Mouse (Mus musculus) forebrain, embryonic 16.5 days (tissue): ENCODE data around the gene Tubgcp5. TPM values are rescaled to one million over a fixed set of nuclear protein-coding genes. Genes with fewer than 3 reads are reported as not detected.

Source experiments
- ATAC-seq: fragments of 200-750 bp; cut with Nextera tagmentation; 2 replicates; pipeline ENCODE4 v1.8.0; 2017; ENCODE audit warnings: mild to moderate bottlenecking, moderate library complexity
- H3K27ac ChIP-seq: fragments of 300-500 bp; sonication (generic); 2 replicates; pipeline ENCODE4 v1.5.1; 2014; ENCODE audit warnings: low read length, control low read depth
- H3K27me3 ChIP-seq: fragments of 300-500 bp; sonication (generic); replicated peaks from 2 replicates; pipeline ENCODE4 v1.6.1; 2014; ENCODE audit warnings: low read length; ENCODE audit not compliant: control insufficient read depth, insufficient read depth
- H3K36me3 ChIP-seq: fragments of 300-500 bp; sonication (generic); 2 replicates; pipeline ENCODE4 v1.6.1; 2014; ENCODE audit not compliant: control insufficient read depth, insufficient read depth
- H3K4me1 ChIP-seq: fragments of 300-500 bp; sonication (generic); replicated peaks from 2 replicates; pipeline ENCODE4 v1.6.1; 2014; ENCODE audit warnings: low read length; ENCODE audit not compliant: control insufficient read depth, insufficient read depth
- H3K4me2 ChIP-seq: fragments of 300-500 bp; sonication (generic); 2 replicates; pipeline ENCODE4 v1.6.1; 2014; ENCODE audit warnings: mild to moderate bottlenecking, low read length, control low read depth
- H3K4me3 ChIP-seq: fragments of 300-500 bp; sonication (generic); replicated peaks from 2 replicates; pipeline ENCODE4 v1.5.1; 2014; ENCODE audit warnings: mild to moderate bottlenecking, low read length, control low read depth
- H3K9ac ChIP-seq: fragments of 300-500 bp; sonication (generic); replicated peaks from 2 replicates; pipeline ENCODE4 v1.6.1; 2014; ENCODE audit warnings: low read depth, low read length, control low read depth
- H3K9me3 ChIP-seq: fragments of 300-500 bp; sonication (generic); 2 replicates; pipeline ENCODE4 v1.6.1; 2016; ENCODE audit warnings: low read length; ENCODE audit not compliant: control insufficient read depth
- WGBS: fragments of 180-500 bp; shearing (Covaris S2); extraction: QIAGEN DNeasy Blood & Tissue Kit; methylation state at CpG from one replicate; pipeline ENCODE4 v1.1.7; 2014; 5-methylcytosine and 5-hydroxymethylcytosine counted together
- polyA plus RNA-seq: library from polyadenylated mRNA; unstranded; fragments of >200 nt; fragmentation: Nextera tagmentation; extraction: Ambion mirVana; gene quantifications from 2 replicates; pipeline ENCODE4 v1.2.1, GENCODE M21; 2015

The Tubgcp5 gene
- polyA plus RNA-seq, 1 experiment from 2014 or later = 39.2 TPM

DNA sequence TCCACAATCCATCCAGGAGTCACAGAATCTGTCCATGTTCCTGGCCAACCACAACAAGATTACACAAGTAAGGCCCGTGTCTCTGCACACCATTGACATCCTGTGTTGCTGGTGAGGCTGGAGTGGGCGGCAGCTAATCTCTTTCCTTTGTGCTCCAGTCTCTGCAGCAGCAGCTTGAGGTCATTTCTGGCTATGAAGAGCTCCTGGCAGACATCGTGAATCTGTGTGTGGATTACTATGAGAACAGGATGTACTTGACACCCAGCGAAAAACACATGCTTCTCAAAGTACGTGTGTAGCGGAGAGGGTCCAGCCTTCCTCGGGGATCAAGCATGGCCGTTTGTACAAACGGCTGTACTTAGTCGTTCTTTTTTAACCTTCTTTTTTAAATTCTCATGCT, 83.8 kb downstream of the Tubgcp5 start:
- no peaks in the 10 kb centered on the region for H3K27me3 ChIP-seq
- H3K9me3 ChIP-seq = no peaks in the 10 kb centered on the region
- no peak for ATAC-seq
- H3K9ac ChIP-seq = no peak overlapping the region
- no peak overlapping the region for H3K27ac ChIP-seq
- 90% methylated on average over 10 of the region's 10 CpGs for WGBS
- H3K4me2 ChIP-seq = no peak overlapping the region
- no peaks in the 10 kb centered on the region for H3K4me1 ChIP-seq
- peaks cover 26% of the 10 kb centered on the region for H3K36me3 ChIP-seq
- H3K4me3 ChIP-seq = no peak overlapping the region

DNA sequence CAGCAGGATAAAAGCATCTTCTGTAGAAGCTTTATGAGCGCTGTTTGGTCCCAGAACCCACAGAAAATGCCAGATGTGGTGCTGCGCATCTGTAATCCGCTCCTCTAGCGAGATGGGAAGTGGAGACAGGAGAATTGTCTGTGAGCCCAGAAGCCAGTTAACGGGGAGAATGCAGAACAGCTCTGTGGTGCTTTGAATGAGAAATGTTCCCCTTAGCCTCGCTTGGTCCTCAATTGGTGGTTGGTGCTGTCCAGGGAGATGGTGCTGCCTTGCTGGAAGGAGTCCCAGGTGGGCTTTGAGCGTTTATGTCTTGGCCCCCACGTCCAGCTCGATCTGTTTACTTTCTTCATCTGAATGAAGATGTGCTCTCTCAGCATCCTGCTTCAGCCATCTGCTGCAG, 86.9 kb downstream of the Tubgcp5 start:
- peaks cover 16% of the 10 kb centered on the region for H3K36me3 ChIP-seq
- H3K27ac ChIP-seq = no peak overlapping the region
- no peaks in the 10 kb centered on the region for H3K9me3 ChIP-seq
- H3K4me3 ChIP-seq = no peak overlapping the region
- H3K4me1 ChIP-seq = no peaks in the 10 kb centered on the region
- H3K9ac ChIP-seq = no peak overlapping the region
- ATAC-seq = no peak
- WGBS = 87% methylated on average over 9 of the region's 9 CpGs
- no peaks in the 10 kb centered on the region for H3K27me3 ChIP-seq
- no peak overlapping the region for H3K4me2 ChIP-seq

Other genes with a start within 250 kb of the Tubgcp5 start
- gene Siglech, start 26.0 kb upstream of the Tubgcp5 start, polyA plus RNA-seq = 2.2 and 2.7 TPM in 2 replicates
- 62.1 and 71.9 TPM in 2 replicates for gene Cyfip1, start 47.6 kb downstream of the Tubgcp5 start, polyA plus RNA-seq
- gene Nipa2, start 168.3 kb downstream of the Tubgcp5 start, polyA plus RNA-seq = 33.2 and 39.3 TPM in 2 replicates
- 25.0 and 25.3 TPM in 2 replicates for gene Nipa1, start 225.8 kb downstream of the Tubgcp5 start, polyA plus RNA-seq